Mouse (Mus musculus) limb, embryonic 13.5 days (tissue): ENCODE measurements around the gene Snapc3. TPM values are rescaled to one million over a fixed set of nuclear protein-coding genes. Genes with fewer than 3 reads are reported as not detected.
A peak's percentile ranks its signal among the peaks of the same experiment; 100 is the strongest.

Experiments
- ATAC-seq: fragments of 200-750 bp; cut with Nextera tagmentation; 2 replicates; pipeline ENCODE4 v1.8.0; 2017; ENCODE audit warnings: low read depth, moderate number of reproducible peaks, moderate TSS enrichment; ENCODE audit not compliant: low FRiP score
- H3K27ac ChIP-seq: fragments of 300-500 bp; sonication (generic); 2 replicates; pipeline ENCODE4 v1.5.1; 2015; ENCODE audit warnings: inconsistent platforms, mild to moderate bottlenecking, moderate library complexity
- H3K27me3 ChIP-seq: fragments of 300-500 bp; sonication (generic); 2 replicates; pipeline ENCODE4 v1.6.1; 2015; ENCODE audit warnings: mild to moderate bottlenecking, inconsistent platforms
- H3K36me3 ChIP-seq: fragments of 300-500 bp; sonication (generic); 2 replicates; pipeline ENCODE4 v1.6.1; 2015; ENCODE audit warnings: inconsistent platforms, mild to moderate bottlenecking, moderate library complexity
- H3K4me1 ChIP-seq: fragments of 300-500 bp; sonication (generic); 2 replicates; pipeline ENCODE4 v1.6.1; 2015; ENCODE audit warnings: inconsistent platforms
- H3K4me2 ChIP-seq: fragments of 300-500 bp; sonication (generic); replicated peaks from 2 replicates; pipeline ENCODE4 v1.6.1; 2015; ENCODE audit warnings: inconsistent platforms, mild to moderate bottlenecking, moderate library complexity
- H3K4me3 ChIP-seq: fragments of 300-500 bp; sonication (generic); 2 replicates; pipeline ENCODE4 v1.5.1; 2015; ENCODE audit warnings: moderate library complexity, mild to moderate bottlenecking, inconsistent platforms
- H3K9ac ChIP-seq: fragments of 300-500 bp; sonication (generic); 2 replicates; pipeline ENCODE4 v1.6.1; 2015; ENCODE audit warnings: mild to moderate bottlenecking, inconsistent platforms
- H3K9me3 ChIP-seq: fragments of 300-500 bp; sonication (generic); 2 replicates; pipeline ENCODE4 v1.6.1; 2016; ENCODE audit warnings: inconsistent platforms
- WGBS: fragments of 180-500 bp; shearing (Covaris S2); methylation state at CpG from one replicate; pipeline ENCODE4 v1.1.7; 2015; 5-methylcytosine and 5-hydroxymethylcytosine counted together
- polyA plus RNA-seq: library from polyadenylated mRNA; unstranded; fragments of >200 nt; fragmentation: Nextera tagmentation; extraction: Ambion mirVana; gene quantifications from 2 replicates; pipeline ENCODE4 v1.2.1, GENCODE M21; 2015

Gene Snapc3
- polyA plus RNA-seq = 53.0 and 53.2 TPM in 2 replicates

DNA sequence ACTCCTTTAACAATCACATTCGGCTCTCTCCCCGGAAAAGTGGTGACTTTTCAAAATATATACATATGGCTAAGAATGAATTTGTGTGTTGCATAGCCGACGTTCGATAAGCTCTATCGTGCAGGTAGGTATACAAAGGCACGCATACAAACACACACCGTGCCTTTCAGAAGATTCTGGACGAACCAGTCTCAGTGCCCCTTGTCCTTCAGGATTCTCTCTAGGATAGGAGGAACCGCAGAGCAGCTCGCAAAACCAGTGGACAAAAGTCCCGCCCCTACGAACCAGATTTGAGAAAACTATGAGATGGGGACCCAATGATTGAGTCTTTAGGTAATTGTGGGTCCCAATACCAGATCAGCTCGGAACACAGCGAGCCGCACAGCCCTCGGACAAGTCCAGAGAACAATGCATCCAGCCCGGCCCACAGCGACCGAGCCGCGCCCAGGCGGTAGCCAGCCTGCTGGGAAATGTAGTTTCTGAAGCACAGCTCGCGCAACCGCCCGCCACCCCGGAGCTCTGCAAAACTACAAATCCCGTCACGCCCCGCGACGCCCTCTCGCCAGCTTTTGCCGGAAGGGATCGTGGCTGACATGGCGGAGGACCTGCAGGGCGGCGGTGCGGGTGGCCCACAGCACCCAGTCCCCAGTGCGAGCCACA, at the start of gene Snapc3:
Snapc3 (plus strand) TSS at position 565 of the 660 bp plus-strand sequence.
- 2% methylated on average over 41 of the region's 41 CpGs for WGBS
- peak; percentile 100 for ATAC-seq
- H3K4me1 ChIP-seq = peaks cover 16% of the 10 kb centered on the region
- peak within 1 kb of the TSS; percentile 75 for H3K4me2 ChIP-seq
- no peaks in the 10 kb centered on the region for H3K9me3 ChIP-seq
- peaks cover 1% of the 10 kb centered on the region for H3K36me3 ChIP-seq
- H3K9ac ChIP-seq = peak within 1 kb of the TSS; percentile 93
- H3K4me3 ChIP-seq = peak within 1 kb of the TSS; percentile 96
- H3K27me3 ChIP-seq = no peaks in the 10 kb centered on the region
- H3K27ac ChIP-seq = peak within 1 kb of the TSS; percentile 83

DNA sequence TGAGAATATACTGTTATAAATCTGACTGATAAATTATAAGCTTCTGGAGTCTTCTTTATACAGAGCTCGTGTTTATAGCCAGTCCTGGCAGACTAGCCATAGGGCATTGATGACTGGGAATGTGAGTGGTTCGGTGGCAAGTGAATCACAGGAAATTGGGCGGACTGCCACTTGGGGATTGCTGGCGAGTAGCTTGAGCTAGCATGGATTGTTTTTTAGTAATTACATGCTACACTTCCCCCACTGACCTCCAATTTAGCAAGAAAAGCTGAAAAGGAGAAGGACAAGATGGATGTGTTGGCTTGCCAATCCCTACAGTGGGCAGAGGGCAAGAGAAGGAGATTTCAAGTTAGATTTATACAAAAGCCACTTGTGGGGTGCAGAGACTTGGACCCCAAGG, 44.1 kb upstream of the Snapc3 start:
- no peak for ATAC-seq
- H3K4me3 ChIP-seq = no peak overlapping the region
- no peaks in the 10 kb centered on the region for H3K27me3 ChIP-seq
- H3K4me2 ChIP-seq = no peak overlapping the region
- no peak overlapping the region for H3K27ac ChIP-seq
- H3K4me1 ChIP-seq = no peaks in the 10 kb centered on the region
- no peak overlapping the region for H3K9ac ChIP-seq
- 60% methylated on average over 4 of the region's 4 CpGs for WGBS
- H3K9me3 ChIP-seq = no peaks in the 10 kb centered on the region
- H3K36me3 ChIP-seq = no peaks in the 10 kb centered on the region

DNA sequence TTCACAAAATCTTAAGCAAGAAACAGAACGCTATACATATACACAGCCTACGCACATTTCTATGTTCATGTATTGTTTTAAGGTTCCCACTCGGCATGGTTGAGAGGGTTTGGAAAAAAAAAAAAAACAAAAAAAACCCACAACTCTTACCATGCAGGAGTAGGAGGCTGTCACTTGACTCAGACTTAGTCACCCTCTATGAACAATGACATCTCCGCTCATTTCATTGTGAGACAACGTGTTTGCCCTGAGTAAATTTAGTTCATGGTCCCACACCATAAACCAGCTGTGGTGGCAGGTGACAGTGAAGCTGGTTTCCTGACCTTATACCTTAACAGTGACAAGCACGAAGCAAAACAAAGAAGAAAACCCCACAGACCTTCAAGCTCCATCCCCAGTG, 41.9 kb upstream of the Snapc3 start:
- H3K4me3 ChIP-seq = no peak overlapping the region
- no peaks in the 10 kb centered on the region for H3K27me3 ChIP-seq
- H3K4me2 ChIP-seq = no peak overlapping the region
- no peak for ATAC-seq
- no peaks in the 10 kb centered on the region for H3K36me3 ChIP-seq
- H3K27ac ChIP-seq = no peak overlapping the region
- no peak overlapping the region for H3K9ac ChIP-seq
- no peaks in the 10 kb centered on the region for H3K4me1 ChIP-seq
- H3K9me3 ChIP-seq = no peaks in the 10 kb centered on the region
- 87% methylated on average over 6 of the region's 6 CpGs for WGBS

DNA sequence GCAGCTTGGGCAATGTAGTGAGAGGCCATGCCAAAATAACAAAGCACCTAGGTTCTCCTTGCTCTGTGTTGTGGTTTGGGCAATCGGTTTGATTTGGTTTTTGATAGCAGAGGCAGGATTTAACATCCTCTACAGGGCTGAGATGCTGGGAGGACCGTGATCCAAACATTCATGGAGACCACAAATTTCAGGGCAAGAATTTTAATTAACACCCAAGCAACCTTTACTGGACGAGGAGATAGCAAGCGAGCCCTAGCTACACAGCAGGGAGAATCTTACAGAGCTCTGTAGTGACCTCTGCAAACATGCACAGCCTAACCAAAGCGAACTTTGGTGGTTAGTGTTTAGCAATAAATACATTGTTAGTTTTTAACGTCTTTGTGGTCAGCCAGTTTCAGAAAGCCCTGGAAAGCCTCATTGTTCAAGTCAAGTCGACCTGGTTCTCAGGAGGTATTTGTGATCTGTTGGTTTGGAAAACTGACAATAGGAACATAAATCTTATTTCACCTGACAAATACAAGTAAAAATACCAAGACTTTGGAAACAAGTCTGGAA, 41.0 kb upstream of the Snapc3 start:
- Histone ChIP-seq H3K9me3 (no peaks in the 10 kb centered on the region), H3K9ac (no peak overlapping the region), H3K27ac (no peak overlapping the region), H3K36me3 (no peaks in the 10 kb centered on the region), H3K4me3 (no peak overlapping the region), H3K4me2 (no peak overlapping the region), H3K27me3 (no peaks in the 10 kb centered on the region), H3K4me1 (no peaks in the 10 kb centered on the region)
- no peak for ATAC-seq
- 59% methylated on average over 7 of the region's 7 CpGs for WGBS

DNA sequence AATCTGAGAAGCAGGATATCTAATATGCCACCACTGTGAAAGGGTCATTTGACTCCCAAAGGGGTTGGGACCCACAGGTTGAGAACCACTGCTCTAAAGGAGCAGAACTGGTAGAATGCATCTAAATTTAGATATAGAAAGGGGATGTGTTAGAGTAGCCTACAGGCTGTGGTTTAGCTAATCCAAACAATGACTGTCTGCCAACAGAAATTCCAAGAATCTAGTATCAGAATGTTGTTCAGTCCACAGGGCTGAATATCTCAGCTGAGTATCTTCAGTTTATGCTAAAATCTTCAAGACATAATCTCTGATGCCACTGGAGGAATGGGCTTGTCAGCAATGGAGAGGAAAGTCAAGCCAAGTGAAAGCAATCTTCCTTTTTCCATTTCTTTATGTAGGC, 38.5 kb upstream of the Snapc3 start:
- Histone ChIP-seq H3K27ac (no peak overlapping the region), H3K4me1 (no peaks in the 10 kb centered on the region), H3K27me3 (no peaks in the 10 kb centered on the region), H3K9me3 (no peaks in the 10 kb centered on the region), H3K36me3 (no peaks in the 10 kb centered on the region), H3K4me2 (no peak overlapping the region), H3K9ac (no peak overlapping the region), H3K4me3 (no peak overlapping the region)
- ATAC-seq = no peak

- no peak overlapping the region for H3K9ac ChIP-seq
- no peaks in the 10 kb centered on the region for H3K27me3 ChIP-seq
- no peak overlapping the region for H3K27ac ChIP-seq
- H3K4me1 ChIP-seq = no peaks in the 10 kb centered on the region
- 83% methylated on average over 6 of the region's 6 CpGs for WGBS
- no peak overlapping the region for H3K4me3 ChIP-seq
- no peaks in the 10 kb centered on the region for H3K9me3 ChIP-seq
- ATAC-seq = no peak
- H3K36me3 ChIP-seq = no peaks in the 10 kb centered on the region
- no peak overlapping the region for H3K4me2 ChIP-seq
Observed at GRCm38 (mm10) chr4:83379746-83380145, 37.8 kb upstream of the Snapc3 start.

- ATAC-seq = no peak
- 68% methylated on average over 4 of the region's 4 CpGs for WGBS
Observed at GRCm38 (mm10) chr4:83380266-83380665, 37.3 kb upstream of the Snapc3 start.

GRCm38 (mm10) chr4:83383899-83384490, 33.5 kb upstream of the Snapc3 start:
- no peak overlapping the region for H3K27ac ChIP-seq
- WGBS = 48% methylated on average over 6 of the region's 6 CpGs
- no peaks in the 10 kb centered on the region for H3K4me1 ChIP-seq
- H3K9ac ChIP-seq = no peak overlapping the region
- H3K27me3 ChIP-seq = no peaks in the 10 kb centered on the region
- no peak overlapping the region for H3K4me2 ChIP-seq
- peaks cover 4% of the 10 kb centered on the region; the same call in 1 of the 2 replicates for H3K9me3 ChIP-seq
- no peak for ATAC-seq
- no peak overlapping the region for H3K4me3 ChIP-seq
- H3K36me3 ChIP-seq = no peaks in the 10 kb centered on the region

More at GRCm38 (mm10) chr4:83380266-83380665, 37.3 kb upstream of the Snapc3 start:
- no peak overlapping the region for H3K27ac ChIP-seq
- no peak overlapping the region for H3K4me2 ChIP-seq
- no peaks in the 10 kb centered on the region for H3K27me3 ChIP-seq
- no peaks in the 10 kb centered on the region for H3K9me3 ChIP-seq
- H3K4me3 ChIP-seq = no peak overlapping the region
- no peaks in the 10 kb centered on the region for H3K4me1 ChIP-seq
- no peaks in the 10 kb centered on the region for H3K36me3 ChIP-seq
- no peak overlapping the region for H3K9ac ChIP-seq

DNA sequence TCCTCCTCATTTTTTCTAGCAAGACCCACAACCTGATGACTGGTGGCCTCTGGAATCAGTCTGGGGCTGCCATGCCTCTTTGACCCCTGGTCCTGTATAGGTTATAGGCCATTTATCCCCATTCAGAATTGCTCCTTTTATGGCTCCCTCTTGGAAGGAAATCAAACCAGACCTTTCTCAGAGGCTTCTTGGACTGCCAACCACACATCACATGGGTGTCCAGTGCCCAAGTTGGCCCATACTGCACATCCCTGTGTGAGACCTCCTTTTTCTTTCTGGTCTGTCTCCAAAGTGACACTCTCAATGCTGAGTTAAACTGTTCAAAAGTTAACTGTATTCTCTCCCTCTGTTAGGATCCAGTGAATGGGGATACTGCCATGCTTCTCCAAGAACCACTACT, 32.4 kb upstream of the Snapc3 start:
- Histone ChIP-seq H3K4me2 (no peak overlapping the region), H3K4me1 (no peaks in the 10 kb centered on the region), H3K27me3 (no peaks in the 10 kb centered on the region), H3K9ac (no peak overlapping the region), H3K27ac (no peak overlapping the region), H3K36me3 (no peaks in the 10 kb centered on the region), H3K9me3 (peaks cover 4% of the 10 kb centered on the region; the same call in 1 of the 2 replicates), H3K4me3 (no peak overlapping the region)
- no peak for ATAC-seq

- H3K4me1 ChIP-seq = no peaks in the 10 kb centered on the region
- no peak for ATAC-seq
- no peak overlapping the region for H3K27ac ChIP-seq
- H3K4me3 ChIP-seq = no peak overlapping the region
- 43% methylated on average over 2 of the region's 2 CpGs for whole genome bisulfite sequencing
- no peaks in the 10 kb centered on the region for H3K27me3 ChIP-seq
- no peaks in the 10 kb centered on the region for H3K36me3 ChIP-seq
- H3K9me3 ChIP-seq = peaks cover 4% of the 10 kb centered on the region; the same call in 1 of the 2 replicates
- H3K9ac ChIP-seq = no peak overlapping the region
- no peak overlapping the region for H3K4me2 ChIP-seq
Observed at GRCm38 (mm10) chr4:83390551-83390950, 27.0 kb upstream of the Snapc3 start.

- Histone ChIP-seq H3K4me3 (no peak overlapping the region), H3K36me3 (no peaks in the 10 kb centered on the region), H3K4me1 (no peaks in the 10 kb centered on the region), H3K9ac (no peak overlapping the region), H3K27me3 (no peaks in the 10 kb centered on the region), H3K27ac (no peak overlapping the region), H3K9me3 (peaks cover 2% of the 10 kb centered on the region; the same call in 1 of the 2 replicates), H3K4me2 (no peak overlapping the region)
- no peak for ATAC-seq
- 51% methylated on average over 3 of the region's 3 CpGs for WGBS
Observed at GRCm38 (mm10) chr4:83391956-83392355, 25.6 kb upstream of the Snapc3 start.

GRCm38 (mm10) chr4:83393733-83394132, 23.8 kb upstream of the Snapc3 start:
- Histone ChIP-seq H3K4me1 (no peaks in the 10 kb centered on the region), H3K27ac (no peak overlapping the region), H3K4me3 (no peak overlapping the region), H3K9me3 (no peaks in the 10 kb centered on the region), H3K36me3 (no peaks in the 10 kb centered on the region), H3K9ac (no peak overlapping the region), H3K4me2 (no peak overlapping the region), H3K27me3 (no peaks in the 10 kb centered on the region)
- ATAC-seq = no peak
- WGBS = 86% methylated on average over 1 of the region's 1 CpGs
